Mouse (Mus musculus) kidney, adult 9 months (tissue): ENCODE measurements around the gene Kri1.
"Not testable (repeated sequence)": the region's sequence is repeated elsewhere in the genome, so short reads cannot be mapped to it uniquely, and the experiment has no call there.

ENCODE experiments used
- DNase-seq: peaks from one replicate; pipeline ENCODE4 v3.0.0; 2022

Kri1 gene

DNA sequence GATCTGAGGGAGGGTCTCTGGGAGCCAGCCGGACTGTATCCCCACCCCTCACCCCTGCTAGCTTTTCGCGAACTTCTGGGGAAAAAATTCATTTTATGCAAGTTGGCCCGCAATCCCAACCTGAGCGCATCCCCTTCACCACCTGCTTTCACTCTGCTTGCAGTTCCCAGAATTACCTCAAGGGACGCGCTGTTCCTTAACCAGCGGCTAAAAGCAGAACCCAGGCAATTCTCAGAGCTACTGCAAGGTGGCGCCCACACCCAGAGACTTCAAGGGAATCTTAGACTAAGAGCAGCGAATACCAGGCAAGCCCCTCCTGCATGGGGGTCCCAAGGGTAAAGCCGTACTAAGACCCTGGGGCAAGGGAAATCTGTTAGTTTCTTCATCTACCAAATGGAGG, 46.4 kb downstream of the Kri1 start:
- DNase-seq, result peak; percentile 91

DNA sequence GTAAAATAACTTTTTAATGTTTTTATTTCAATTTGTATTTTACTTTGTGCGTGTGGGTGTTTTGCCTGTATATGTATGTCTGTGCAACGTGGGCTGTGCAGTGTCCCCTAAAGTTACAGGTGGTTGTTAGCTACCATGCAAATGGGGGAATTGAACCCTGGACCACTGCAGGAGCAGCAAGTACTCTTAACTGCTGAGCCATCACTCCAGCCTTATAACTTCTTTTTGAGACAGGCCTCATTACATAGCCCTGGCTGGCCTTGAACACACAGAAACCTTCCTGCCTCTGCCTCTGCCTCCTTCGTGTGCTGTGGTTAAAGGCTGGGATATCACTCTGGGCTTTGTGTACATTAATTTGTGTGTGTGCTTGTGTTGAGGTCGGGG, 48.3 kb downstream of the Kri1 start:
- no peak for DNase-seq

DNA sequence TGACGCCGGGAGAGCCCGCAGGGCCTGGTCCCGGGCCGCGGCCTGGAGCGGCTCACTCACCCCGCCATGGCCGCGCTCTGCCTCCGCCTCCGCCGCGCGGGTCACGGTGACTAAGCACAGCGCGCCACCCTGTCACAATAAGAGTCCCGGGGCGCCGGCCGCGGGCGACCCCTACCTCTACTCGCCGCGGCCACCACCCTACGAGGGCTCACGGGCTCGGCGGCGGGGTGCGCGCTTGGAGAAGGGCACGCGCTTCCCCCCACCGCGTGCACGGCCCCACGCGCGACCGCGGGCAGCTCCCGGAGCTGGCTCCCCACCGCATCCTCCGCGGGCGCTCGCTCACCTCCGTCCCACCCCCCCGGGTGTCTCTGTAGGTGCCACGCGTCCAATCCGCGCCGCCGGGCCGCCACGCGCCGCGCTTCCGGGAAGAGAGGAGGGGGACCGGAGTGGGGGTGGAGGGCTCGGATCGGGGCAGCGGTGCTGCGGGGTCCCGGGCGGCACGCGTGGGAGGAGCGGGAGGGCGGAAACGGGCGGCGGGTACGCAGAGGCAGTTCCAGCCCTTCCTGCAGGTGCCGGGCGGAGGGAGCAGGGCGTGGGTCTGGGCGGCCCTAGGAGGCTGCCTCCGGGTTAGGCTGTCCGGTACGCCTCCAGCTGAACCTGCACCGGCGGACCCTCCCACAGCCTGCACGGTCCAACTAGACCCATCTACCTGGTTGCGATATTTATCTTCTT, 48.9 kb downstream of the Kri1 start, which contains the start of gene Keap1:
Gene Keap1, minus strand, starts transcription at position 629 of the 732 bp plus-strand sequence.
- peak; percentile 82 for DNase-seq

DNA sequence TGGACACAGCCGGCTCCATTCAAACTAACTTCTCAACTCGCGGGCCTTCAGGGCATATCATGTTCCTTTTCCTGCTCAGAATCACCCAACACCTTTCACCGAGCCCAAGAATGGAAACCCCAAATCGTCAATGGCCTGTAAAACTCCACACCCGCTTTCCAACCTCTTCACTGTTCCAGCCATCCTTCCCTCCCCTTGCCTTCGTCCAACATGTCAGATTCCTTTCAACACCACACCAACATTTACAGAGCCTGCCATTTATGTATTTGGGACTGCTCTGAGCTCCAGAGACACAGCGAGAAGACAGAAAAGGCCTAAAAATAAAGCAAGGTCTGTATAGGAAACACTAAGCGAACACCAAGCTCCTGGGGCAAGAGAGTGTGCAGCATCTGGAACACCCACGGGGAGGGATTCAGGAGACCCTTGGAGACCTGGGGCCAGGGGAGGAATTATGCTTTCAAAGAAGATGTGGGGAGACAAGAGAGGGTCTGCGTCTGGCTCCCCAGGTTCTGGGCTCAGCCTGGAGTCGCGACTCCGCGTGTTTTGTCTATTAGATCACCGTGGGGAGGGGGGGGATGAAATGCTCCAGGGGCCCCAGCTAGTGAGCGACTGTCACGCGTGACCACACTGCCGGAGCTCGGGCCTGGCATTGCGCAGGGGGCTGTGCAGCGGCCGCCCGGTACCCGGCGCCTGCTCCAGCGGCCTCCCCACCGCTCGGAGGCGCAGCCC, 49.6 kb downstream of the Kri1 start:
- DNase-seq, result peak; percentile 33

GRCm38 (mm10) chr9:21237368-21238003, 50.3 kb downstream of the Kri1 start:
- no peak for DNase-seq

DNA sequence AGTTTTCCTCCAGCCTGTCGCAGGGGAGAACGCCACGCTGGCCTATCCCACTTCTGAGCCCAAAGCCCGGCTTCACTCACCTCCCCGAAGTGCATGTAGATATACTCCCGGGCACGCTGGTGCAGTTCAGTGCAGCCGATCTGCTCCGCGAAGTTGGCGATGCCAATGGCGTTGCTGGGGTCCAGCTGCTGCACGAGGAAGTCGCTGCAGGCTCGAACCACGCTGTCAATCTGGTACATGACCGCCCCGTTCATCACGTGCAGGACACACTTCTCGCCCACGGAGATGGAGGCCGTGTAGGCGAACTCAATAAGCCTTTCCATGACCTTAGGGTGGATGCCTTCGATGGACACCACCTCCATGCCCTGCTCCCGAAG, 50.8 kb downstream of the Kri1 start:
- no peak for DNase-seq

DNA sequence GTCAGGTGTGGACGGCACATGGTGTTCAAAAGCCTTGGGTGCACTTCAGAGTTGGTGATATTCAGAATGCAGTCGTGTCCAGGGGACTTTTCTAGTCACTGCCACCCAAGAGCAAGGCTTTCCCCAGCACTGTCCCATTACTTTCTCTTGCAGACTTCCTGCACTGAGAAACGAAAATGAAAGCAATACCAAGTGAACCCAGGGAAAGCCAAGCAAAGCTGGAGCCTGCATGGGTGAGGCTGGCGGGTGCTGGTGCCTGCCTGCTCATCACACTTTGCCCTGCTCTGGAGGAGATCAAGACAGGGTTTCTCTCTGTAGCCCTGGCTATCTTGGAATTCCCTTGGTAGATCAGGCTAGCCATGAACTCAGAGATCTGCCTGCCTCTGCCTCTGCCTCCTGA, 52.4 kb downstream of the Kri1 start:
- peak; percentile 37 for DNase-seq

DNA sequence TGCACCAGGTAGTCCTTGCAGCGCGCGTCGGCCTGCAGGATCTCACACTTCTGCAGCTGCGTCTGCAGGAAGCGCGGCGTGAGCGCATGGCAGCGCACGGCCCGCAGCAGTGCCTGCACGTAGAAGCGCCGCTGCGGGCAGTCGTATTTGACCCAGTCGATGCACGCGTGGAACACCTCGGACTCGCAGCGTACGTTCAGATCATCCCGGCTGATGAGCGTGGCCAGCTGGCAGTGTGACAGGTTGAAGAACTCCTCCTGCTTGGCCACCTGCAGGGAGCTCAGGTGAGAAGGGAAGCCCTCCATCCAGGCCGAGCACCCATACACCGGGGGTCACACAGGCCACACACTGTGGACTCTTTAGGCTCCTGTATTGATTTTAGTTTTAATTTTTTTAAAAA, 54.0 kb downstream of the Kri1 start:
- DNase-seq, result no peak

GRCm38 (mm10) chr9:21233366-21233765, 54.4 kb downstream of the Kri1 start:
- no peak for DNase-seq

DNA sequence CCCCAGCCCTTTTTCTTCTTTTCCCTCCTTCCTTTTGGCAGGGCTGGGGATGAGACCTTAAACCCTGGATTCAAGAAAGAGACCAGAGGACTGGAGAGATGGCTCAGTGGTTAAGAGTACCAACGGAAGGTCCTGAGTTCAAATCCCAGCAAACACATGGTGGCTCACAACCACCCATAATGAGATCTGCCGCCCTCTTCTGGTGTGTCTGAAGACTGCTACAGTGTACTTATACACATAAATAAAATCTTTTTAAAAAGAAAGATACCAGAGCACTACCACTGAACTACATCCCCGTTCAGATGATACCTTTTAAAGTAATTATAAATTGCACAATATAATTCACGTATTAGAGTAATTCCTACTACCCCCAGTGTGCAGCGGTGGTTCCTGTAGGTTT, 54.9 kb downstream of the Kri1 start:
- no peak for DNase-seq

DNA sequence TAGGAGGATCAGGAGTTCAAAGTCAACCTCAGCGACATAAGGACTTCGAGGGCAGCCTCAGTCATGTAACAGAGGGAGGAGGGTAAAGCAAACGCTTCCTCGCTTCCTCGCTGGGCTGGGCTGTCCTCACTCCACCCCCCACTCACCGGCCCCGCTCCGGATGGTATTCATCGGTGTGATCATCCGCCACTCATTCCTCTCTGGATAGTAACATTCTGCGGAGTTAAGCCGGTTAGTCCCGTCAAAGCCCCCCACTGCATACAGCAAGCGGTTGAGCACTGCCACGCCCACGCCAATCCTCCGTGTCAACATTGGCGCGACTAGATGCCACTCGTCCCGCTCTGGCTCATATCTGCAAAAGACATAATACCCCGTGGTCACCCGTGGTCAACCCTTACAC, 56.2 kb downstream of the Kri1 start:
- DNase-seq, result no peak

GRCm38 (mm10) chr9:21227342-21227741, 60.4 kb downstream of the Kri1 start:
- no peak for DNase-seq

- DNase-seq, result no peak
Observed at GRCm38 (mm10) chr9:21225415-21225758, 62.4 kb downstream of the Kri1 start.

GRCm38 (mm10) chr9:21224576-21225414, 63.0 kb downstream of the Kri1 start:
- DNase-seq, result peak; percentile 56

DNA sequence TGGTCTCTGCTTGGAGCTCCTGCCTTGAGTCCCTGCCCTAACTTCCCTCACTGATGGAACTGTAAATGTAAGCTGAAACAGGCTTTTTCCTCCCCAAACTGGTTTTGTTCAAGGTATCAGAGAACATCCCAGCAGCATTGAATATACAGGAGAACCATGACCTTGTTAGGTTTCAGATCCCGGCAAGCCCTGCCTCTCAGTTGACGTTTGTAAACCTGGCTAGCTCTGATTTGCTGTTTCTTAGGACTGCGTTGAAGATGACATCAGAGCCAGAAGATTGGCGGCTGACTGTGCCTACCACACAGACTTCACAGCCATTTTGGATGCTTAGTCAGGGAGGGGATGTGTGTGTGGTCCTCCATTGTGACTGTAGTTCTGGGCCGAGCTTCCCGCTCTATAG, 63.9 kb downstream of the Kri1 start:
- DNase-seq, result no peak

- DNase-seq, result not testable (repeated sequence)
Observed at GRCm38 (mm10) chr9:21223490-21223889, 64.3 kb downstream of the Kri1 start.
